Mouse (Mus musculus) heart, postnatal 10 days (tissue): ENCODE measurements around the gene Sun2. TPM values are rescaled to one million over a fixed set of nuclear protein-coding genes. Genes with fewer than 3 reads are reported as not detected.

Experiments
- DNase-seq, 2 experiments: peaks; one replicate each; pipeline ENCODE4 v3.0.0; 2021
- intact Hi-C: fragments of 180-260 bp; cut with DNase I; formaldehyde crosslinking; loops from one replicate; pipeline ENCODE4 v1.15.1; 2025
- total RNA-seq, 2 experiments: library from RNA; stranded (reverse); gene quantifications; 2 replicates each; pipeline ENCODE4 v1.2.3; 2021

The Sun2 gene
- total RNA-seq, 2 experiments from 2014 or later, result 69.7 to 71.8 TPM

DNA sequence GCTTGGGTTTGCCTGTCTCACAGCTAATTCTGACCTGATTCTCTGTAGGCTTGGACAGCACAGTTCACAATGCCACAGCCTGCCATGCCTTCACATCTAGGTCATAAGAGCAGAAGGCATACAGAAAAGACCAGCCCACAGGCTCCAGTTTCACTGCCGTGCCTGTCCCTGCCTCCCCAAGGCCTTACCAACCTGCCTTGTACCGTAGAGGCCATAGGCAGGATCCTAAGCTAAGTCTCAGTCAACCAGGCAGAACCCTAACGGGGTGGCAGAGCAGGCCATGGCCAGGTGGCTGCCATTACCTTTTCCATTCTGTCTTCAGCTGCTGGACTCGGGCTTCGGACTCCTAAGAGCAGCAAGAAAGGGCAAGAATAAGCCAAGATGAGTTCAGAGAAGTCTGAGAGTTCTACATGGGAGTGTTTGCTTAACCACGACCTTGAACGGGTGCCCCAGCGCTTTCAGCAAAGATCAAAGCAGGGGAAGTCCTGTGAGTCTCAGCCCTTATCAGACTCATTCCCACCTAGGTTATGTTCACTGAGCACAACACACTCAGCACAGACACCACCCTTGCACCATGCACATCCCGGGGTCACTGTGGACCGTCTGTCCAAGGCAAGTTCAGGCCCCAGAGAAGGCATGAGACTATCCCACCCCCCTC is 13.5 kb downstream of the Sun2 start:
- intact Hi-C loops, result no loop called here
- no peak for DNase-seq

GRCm38 (mm10) chr15:79728311-79728710 is 14.0 kb downstream of the Sun2 start:
- DNase-seq, result no peak
- intact Hi-C loops, result no loop called here

DNA sequence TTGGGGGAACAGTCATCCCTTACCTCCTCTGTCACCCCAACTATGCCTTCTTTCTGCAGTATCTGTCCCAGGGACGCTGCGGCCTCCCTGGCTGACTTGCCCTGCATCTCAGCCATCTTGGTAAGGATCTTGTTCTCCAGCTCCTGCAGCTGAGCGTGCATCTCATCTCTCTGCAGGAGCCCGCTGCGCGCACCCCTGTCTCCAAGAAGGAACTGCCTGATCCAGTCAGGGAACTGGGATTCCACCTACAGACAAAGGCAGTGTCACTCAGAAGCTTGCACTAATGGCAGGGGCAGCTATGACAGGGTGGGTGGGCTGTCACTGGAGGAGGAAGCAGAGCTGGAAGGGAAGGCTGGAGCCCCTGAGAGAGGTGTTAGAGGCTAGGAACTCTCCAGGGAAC is 14.5 kb downstream of the Sun2 start:
- no peak for DNase-seq
- intact Hi-C loops, result no loop called here

DNA sequence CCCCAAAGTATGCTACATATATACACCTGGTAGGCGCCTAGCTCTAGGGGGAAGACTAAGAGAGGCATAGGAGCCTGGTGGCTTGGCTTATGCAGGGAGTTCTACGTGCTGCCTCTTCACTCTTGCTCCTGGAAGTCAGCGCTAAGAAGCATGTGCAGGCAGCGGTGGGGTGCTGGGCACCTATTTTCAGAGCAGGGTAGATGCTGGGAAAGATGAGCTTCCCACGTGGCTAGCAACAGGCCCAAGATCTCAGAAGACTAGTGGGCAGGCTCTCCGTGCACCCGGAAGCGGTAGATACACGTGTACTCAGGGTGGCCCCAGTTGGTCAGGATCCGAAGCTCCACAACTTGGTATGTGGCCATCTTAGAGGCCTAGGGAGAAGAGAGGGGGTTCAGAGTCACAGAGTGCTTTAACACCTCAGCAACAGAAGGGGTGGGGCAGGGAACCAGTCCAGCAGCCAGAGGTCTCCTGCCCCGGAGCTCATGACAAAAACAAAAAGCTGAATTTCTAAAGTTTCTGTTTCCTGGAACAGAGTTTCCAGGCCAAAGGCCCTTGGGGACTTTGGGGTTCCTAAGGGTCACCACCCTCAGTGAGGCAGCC is 17.0 kb downstream of the Sun2 start:
- DNase-seq, result no peak
- intact Hi-C loops, result no loop called here

GRCm38 (mm10) chr15:79723439-79723838 is 18.9 kb downstream of the Sun2 start:
- DNase-seq, result peak; percentile 66 to 75
- intact Hi-C loops, result no loop called here

- no peak for DNase-seq
- intact Hi-C loops, result no loop called here
Observed at GRCm38 (mm10) chr15:79720796-79721195, 21.5 kb downstream of the Sun2 start.

GRCm38 (mm10) chr15:79720267-79720666 is 22.1 kb downstream of the Sun2 start:
- intact Hi-C loops, result no loop called here
- DNase-seq, result no peak

DNA sequence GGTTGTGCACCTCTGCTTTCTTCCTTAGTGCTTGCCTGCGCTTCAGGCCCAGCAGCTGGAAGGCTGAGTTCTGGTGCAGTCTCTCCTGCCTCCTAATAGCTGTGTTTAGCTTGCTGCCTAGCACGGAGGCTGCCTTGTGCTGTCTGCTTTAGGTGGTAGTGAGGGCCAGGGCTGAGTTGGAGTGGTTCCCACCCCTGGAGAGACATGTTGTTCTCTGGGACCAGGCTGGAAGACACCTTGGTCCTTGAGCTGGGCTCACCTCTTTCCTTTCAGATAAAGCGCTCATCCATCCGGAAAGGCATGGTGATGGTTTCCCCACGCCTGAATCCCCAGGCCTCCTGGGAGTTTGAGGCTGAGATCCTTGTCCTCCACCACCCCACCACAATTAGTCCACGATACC is 25.6 kb downstream of the Sun2 start:
- intact Hi-C loops, result no loop called here
- DNase-seq, result no peak

DNA sequence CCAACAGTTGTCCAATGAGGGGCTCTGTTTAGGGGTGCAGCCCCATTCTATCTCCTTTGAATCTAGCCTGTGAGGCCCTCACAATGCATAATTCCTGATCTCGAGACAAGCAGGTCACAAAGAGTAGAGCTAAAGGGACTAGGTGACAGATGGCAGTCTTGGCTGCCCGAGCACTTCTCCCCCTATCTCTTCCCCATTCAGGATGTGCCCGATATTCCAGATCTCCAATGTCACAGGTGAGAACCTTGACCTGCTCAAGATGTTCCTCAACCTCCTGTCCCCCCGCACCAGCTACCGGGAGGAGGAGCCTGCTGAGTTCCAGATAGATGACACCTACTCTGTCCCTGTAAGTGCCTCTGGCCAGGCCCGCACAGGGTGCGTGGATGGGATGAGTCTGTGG is 26.7 kb downstream of the Sun2 start:
- no peak for DNase-seq
- intact Hi-C loops, result no loop called here

DNA sequence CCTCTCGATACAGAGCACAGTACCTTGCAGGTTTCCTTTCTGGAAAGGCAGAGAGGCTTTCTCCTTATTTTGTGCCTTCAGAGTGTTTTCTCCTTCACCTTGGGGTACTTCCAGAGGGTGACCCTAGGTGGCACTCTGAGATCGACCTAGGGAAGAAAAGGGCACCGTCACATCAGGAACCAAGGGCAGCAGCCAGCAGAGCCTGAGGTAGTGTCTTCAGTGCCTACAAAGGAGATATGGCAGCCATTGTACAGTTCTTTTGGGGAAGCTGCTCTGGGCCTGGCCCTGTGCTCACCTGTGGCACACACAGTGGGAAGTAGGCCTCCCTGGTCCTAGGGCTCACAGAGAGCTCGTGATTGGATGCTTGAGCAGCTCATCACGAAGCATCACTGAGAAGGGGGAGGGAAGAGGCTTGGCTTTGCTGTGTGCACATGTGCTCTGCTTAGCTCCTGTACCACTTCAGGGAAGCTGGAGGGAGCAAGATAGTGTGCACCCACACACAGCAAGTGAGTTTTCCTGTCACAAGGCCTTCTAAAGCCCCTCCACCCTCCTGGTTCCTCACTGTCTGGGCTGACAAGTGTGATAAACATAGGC is 34.0 kb downstream of the Sun2 start:
- DNase-seq, result no peak
- intact Hi-C loops, result no loop called here

- intact Hi-C loops, result no loop called here
- DNase-seq, result no peak
Observed at GRCm38 (mm10) chr15:79706603-79707214, 35.6 kb downstream of the Sun2 start.

DNA sequence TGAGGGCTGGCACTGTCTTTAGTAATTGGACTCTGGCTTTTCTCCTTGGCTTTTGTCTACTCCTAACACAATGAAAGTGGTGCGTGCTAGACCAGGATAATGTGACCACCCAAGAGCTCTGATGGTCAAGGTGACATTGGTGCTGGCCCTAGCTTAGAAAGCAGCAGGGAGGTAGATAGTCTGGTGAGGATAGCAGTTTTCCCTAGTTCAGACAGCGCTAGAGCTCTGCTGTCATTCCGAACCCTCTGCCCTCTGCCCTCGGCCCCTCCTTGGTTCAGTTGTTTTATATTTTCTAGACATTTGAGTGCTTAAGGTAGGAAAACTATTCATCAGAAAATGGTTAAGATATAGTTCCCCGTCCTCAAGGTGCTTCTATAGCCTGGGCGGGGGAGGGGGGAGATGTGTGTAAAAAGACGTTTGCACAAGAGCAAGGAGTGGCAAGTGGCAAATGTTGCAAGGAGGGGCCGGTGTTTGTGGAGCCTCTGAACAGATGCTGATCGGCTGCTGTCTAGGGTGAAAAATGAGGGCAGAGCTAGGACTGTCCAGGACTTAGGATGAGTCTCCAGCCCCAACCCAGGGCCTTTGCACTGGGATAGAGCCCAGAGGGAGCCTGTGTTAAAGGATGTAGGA is 44.7 kb downstream of the Sun2 start:
- no peak for DNase-seq
- intact Hi-C loops, result no loop called here

DNA sequence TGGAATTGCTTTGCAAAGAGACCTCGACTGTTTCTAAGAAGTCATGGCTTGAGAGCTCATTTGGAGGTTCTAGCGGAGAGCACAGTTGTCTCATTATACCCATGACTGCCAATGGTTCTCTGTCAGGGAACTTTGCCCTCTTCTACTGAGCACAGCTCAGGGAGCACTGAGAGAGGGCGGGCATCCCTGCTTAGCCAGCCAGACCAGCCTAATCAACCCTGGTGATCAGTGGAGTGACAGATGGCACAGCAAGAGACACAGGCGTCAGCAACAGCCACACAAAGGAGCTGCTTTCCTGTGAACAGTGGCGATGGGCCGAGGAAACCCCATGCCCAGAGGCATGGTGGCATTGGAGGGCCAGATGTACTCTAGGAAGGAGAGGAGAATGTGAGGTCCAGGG is 45.3 kb downstream of the Sun2 start:
- intact Hi-C loops, result no loop called here
- no peak for DNase-seq

DNA sequence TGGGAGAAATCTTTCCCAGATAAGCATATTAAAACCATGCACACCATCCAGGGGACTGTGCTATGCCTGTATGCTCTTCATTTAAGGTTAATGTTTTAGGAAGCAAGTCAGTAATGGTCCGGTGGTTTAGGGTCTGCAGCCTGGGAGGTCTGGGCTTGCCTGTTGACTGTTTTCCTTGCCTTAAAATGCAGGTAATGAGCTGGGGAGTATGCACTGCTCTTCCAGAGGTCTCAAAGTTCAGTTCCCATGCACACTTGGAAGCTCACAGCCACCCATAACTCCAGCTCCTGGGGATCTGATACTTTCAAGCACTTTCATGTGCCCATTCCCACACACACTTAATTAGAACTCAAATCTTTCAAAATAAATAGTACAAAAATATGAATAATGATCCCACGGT is 45.8 kb downstream of the Sun2 start:
- intact Hi-C loops, result no loop called here
- DNase-seq, result no peak

- intact Hi-C loops, result no loop called here
- DNase-seq, result no peak
Observed at GRCm38 (mm10) chr15:79695516-79695915, 46.8 kb downstream of the Sun2 start.

- no peak for DNase-seq
- intact Hi-C loops, result no loop called here
Observed at GRCm38 (mm10) chr15:79694512-79694911, 47.8 kb downstream of the Sun2 start.

- DNase-seq, result no peak
- intact Hi-C loops, result no loop called here
Observed at GRCm38 (mm10) chr15:79693740-79694139, 48.6 kb downstream of the Sun2 start.

GRCm38 (mm10) chr15:79692334-79692733 is 50.0 kb downstream of the Sun2 start:
- intact Hi-C loops, result no loop called here
- DNase-seq, result no peak

DNA sequence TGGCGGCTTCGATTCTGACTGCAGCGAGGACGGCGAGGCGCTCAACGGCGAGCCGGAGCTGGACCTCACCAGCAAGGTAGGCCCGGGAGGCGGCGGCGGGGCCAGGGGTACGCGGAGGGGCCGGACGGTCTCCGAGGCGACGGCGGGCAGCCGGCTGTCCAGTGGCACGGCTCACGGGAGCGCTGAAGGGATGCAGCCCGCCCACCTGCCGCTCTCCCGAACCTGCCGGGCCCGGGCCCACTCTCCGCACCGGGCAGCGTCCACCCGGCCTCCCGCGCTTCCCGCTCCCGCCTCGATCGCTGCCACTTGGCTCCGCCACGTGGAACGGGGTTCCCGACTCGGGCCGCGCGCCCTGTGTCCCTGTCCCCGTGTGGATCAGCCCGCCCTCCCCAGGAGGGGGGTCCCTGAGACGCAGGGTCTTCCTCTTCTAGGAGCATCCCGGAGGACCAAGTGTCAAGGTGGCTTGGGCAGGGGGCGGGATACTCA is 51.3 kb downstream of the Sun2 start:
- intact Hi-C loops, result no loop called here
- DNase-seq, result no peak

DNA sequence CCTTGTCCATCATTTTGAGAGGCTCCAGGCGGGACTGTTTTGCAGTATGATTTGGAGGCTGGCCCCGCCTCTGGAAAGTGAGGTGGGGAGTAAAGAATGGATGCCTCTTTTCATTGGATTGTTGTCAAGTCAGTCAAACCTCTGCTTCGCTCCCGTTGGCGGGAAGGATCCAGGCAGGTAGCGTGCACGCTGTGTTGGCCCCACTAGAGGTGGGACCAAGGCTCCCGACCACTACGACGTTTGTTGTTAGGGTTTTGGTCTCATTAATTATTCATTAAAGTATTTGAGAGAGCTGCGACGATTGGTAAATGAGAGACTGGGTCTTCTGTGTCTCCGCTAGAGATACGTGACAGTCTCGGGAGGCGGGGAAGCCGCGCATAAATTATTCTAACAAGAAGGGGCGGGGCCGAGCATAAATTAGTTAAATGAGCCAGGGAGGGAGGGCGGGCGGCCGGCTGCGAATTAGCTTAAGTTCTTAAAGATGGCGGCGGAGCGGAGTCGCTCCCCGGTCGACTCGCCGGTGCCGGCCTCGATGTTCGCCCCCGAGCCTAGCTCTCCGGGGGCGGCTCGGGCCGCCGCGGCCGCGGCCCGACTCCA is 51.8 kb downstream of the Sun2 start, which contains the start of gene Gtpbp1:
Gtpbp1 (plus strand) TSS at position 420 of the 597 bp plus-strand sequence.
- DNase-seq, result peak; percentile 99
- intact Hi-C loops, result no loop called here
